10 mouse cellular contexts compared by ENCODE assay signal in the genomic region with DNA sequence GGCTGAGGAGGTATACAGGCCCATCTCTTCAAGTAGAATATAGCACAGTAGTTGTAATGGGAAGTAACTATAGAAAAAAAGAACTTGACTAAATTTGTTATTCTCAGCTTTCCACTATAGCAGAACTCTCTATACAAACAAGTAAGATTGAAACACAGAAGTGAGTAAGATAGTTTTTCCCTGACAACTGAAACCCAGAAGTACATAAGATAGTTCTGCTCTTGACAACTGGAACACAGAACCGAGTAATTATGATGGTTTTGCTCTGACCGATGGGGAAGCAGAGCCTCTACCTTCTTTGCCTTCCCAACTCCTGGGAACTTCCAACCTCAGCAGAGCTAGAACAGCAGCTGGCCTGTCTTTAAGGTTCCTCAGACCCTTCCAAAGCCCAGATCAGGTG. TPM values are rescaled to one million over a fixed set of nuclear protein-coding genes. Genes with fewer than 3 reads are reported as not detected.
DNase-seq lines count a peak whose midpoint lies in the region; ATAC-seq and TF ChIP-seq lines count a peak whose summit lies in the region.
"Had no signal": no experiment of that assay in that cellular context is flagged by ENCODE, and none has a peak within 500 bp of the region (broad histone marks: within the 10 kb centered on the region; RNA-seq: fewer than 3 reads in every experiment).

No protein-coding gene starts in this region.

- WGBS in lung, embryonic 14.5 days, result 85% methylated on average over 2 of the region's 2 CpGs
- 71% methylated on average over 2 of the region's 2 CpGs for WGBS in lung, adult 2 months
- 55% methylated on average over 2 of the region's 2 CpGs for WGBS in liver, embryonic 15.5 days (ENCODE audit: insufficient replicate concordance)
- WGBS in stomach, embryonic 15.5 days, result 90% methylated on average over 2 of the region's 2 CpGs
- WGBS in forebrain, embryonic 11.5 days, result 86% methylated on average over 2 of the region's 2 CpGs

- no peak for TF ChIP-seq POLR2A in lung, adult 2 months (IDR thresholded peaks at IDR 0.05; ENCODE audit: borderline replicate concordance, extremely low read depth, low read depth, low read length)

- ATAC-seq in lung, embryonic 14.5 days (ENCODE audit: insufficient read depth), result no peak
- ATAC-seq in liver, embryonic 15.5 days (ENCODE audit: insufficient read depth), result no peak
- no peak for ATAC-seq in stomach, embryonic 15.5 days (ENCODE audit: insufficient read depth, low FRiP score, low read depth)
- no peak for ATAC-seq in forebrain, embryonic 11.5 days (replicated peaks; ENCODE audit: low FRiP score)

- peaks cover 17% of the 10 kb centered on the region; the same call in 1 of the 2 replicates for H3K36me3 ChIP-seq in lung, embryonic 14.5 days (ENCODE audit: insufficient read depth)
- peaks cover 39% of the 10 kb centered on the region for H3K36me3 ChIP-seq in liver, embryonic 15.5 days (replicated peaks)
- no peaks in the 10 kb centered on the region for H3K36me3 ChIP-seq in stomach, embryonic 15.5 days
- no peaks in the 10 kb centered on the region for H3K36me3 ChIP-seq in forebrain, embryonic 11.5 days (ENCODE audit: control insufficient read depth, insufficient read depth, low read length)

- intact Hi-C loops in gastrocnemius, adult 2 months (cut with DNase I), result no loop called here
- intact Hi-C loops in gastrocnemius, postnatal 36 days (cut with DNase I), result no loop called here

- no peaks in the 10 kb centered on the region for H3K27me3 ChIP-seq in lung, embryonic 14.5 days (ENCODE audit: insufficient read depth, low read length)
- no peaks in the 10 kb centered on the region for H3K27me3 ChIP-seq in liver, embryonic 15.5 days
- H3K27me3 ChIP-seq in stomach, embryonic 15.5 days (replicated peaks), result no peaks in the 10 kb centered on the region
- H3K27me3 ChIP-seq in forebrain, embryonic 11.5 days (ENCODE audit: control insufficient read depth, insufficient read depth, low read length), result no peaks in the 10 kb centered on the region
- H3K27me3 ChIP-seq: lung, embryonic 15.5 days had no signal

- no peak for TF ChIP-seq CTCF in gastrocnemius, adult 2 months (IDR thresholded peaks at IDR 0.05)
- TF ChIP-seq CTCF in lung, embryonic 14.5 days (IDR thresholded peaks at IDR 0.05; ENCODE audit: low read depth), result no peak
- no peak for TF ChIP-seq CTCF in lung, adult 2 months (IDR thresholded peaks at IDR 0.05; ENCODE audit: insufficient read depth, low read length)

- H3K9me3 ChIP-seq in lung, embryonic 14.5 days (ENCODE audit: low read depth, low read length), result no peaks in the 10 kb centered on the region
- no peaks in the 10 kb centered on the region for H3K9me3 ChIP-seq in liver, embryonic 15.5 days (replicated peaks)
- no peaks in the 10 kb centered on the region for H3K9me3 ChIP-seq in stomach, embryonic 15.5 days
- H3K9me3 ChIP-seq in forebrain, embryonic 11.5 days (ENCODE audit: control insufficient read depth, low read length), result no peaks in the 10 kb centered on the region
- H3K9me3 ChIP-seq: lung, embryonic 15.5 days; midbrain, embryonic 12.5 days had no signal

- no peak for DNase-seq in gastrocnemius, adult 2 months
- no peak for DNase-seq in gastrocnemius, postnatal 36 days
- no peak for DNase-seq in lung, embryonic 14.5 days
- no peak for DNase-seq in lung, adult 2 months
- DNase-seq in forebrain, embryonic 11.5 days (ENCODE audit: low spot score), result no peak
- no peak for DNase-seq in urinary bladder, postnatal 10 days (ENCODE audit: low spot score)

- H3K4me2 ChIP-seq in lung, embryonic 14.5 days, result peak overlapping the region; percentile 74
- peak overlapping the region; percentile 86 for H3K4me2 ChIP-seq in liver, embryonic 15.5 days
- no peak overlapping the region for H3K4me2 ChIP-seq in stomach, embryonic 15.5 days
- no peak overlapping the region for H3K4me2 ChIP-seq in forebrain, embryonic 11.5 days (ENCODE audit: low read depth, low read length, severe bottlenecking)

- peaks cover 5% of the 10 kb centered on the region; the same call in 1 of the 2 replicates for H3K4me1 ChIP-seq in lung, embryonic 14.5 days (ENCODE audit: insufficient read depth)
- H3K4me1 ChIP-seq in lung, adult 2 months (ENCODE audit: control insufficient read depth, insufficient read depth, low read length), result peaks cover 13% of the 10 kb centered on the region
- H3K4me1 ChIP-seq in liver, embryonic 15.5 days (replicated peaks), result peaks cover 84% of the 10 kb centered on the region
- peaks cover 23% of the 10 kb centered on the region for H3K4me1 ChIP-seq in stomach, embryonic 15.5 days
- no peaks in the 10 kb centered on the region; the same call in 1 of the 2 replicates for H3K4me1 ChIP-seq in forebrain, embryonic 11.5 days (replicated peaks; ENCODE audit: control insufficient read depth, insufficient read depth, low read length)

- peak overlapping the region; percentile 90 for H3K4me3 ChIP-seq in gastrocnemius, adult 2 months
- peak overlapping the region; percentile 1; the same call in 1 of the 2 replicates for H3K4me3 ChIP-seq in lung, embryonic 14.5 days (ENCODE audit: low read depth, low read length)
- no peak overlapping the region for H3K4me3 ChIP-seq in lung, adult 2 months (replicated peaks; ENCODE audit: extremely low read depth, low read depth, low read length)
- peak overlapping the region; percentile 86 for H3K4me3 ChIP-seq in liver, embryonic 15.5 days (replicated peaks)
- no peak overlapping the region for H3K4me3 ChIP-seq in stomach, embryonic 15.5 days (replicated peaks)
- H3K4me3 ChIP-seq in forebrain, embryonic 11.5 days (ENCODE audit: low read depth, low read length), result no peak overlapping the region
- H3K4me3 ChIP-seq: lung, embryonic 15.5 days; midbrain, embryonic 12.5 days had no signal

- peak overlapping the region; percentile 95; the same call in 1 of the 2 replicates for H3K27ac ChIP-seq in gastrocnemius, adult 2 months
- no peak overlapping the region for H3K27ac ChIP-seq in lung, embryonic 14.5 days (ENCODE audit: low read depth)
- H3K27ac ChIP-seq in liver, embryonic 15.5 days (replicated peaks), result peak overlapping the region; percentile 100
- peak overlapping the region; percentile 28 for H3K27ac ChIP-seq in stomach, embryonic 15.5 days
- no peak overlapping the region for H3K27ac ChIP-seq in forebrain, embryonic 11.5 days (ENCODE audit: low read depth, low read length)
- H3K27ac ChIP-seq: lung, embryonic 15.5 days; midbrain, embryonic 12.5 days had no signal

- H3K9ac ChIP-seq in lung, embryonic 14.5 days, result no peak overlapping the region
- peak overlapping the region; percentile 98 for H3K9ac ChIP-seq in liver, embryonic 15.5 days
- H3K9ac ChIP-seq in stomach, embryonic 15.5 days, result no peak overlapping the region
- no peak overlapping the region for H3K9ac ChIP-seq in forebrain, embryonic 11.5 days (ENCODE audit: low read length)
- H3K9ac ChIP-seq: lung, embryonic 15.5 days; midbrain, embryonic 12.5 days had no signal

RNA-seq across cellular contexts. Expression of a gene that starts 2.8 kb away (rescaled TPM):
- 1 to 10 TPM; 3.9 to 4.9 TPM for total RNA-seq in gastrocnemius, adult 2 months (2021)
- total RNA-seq in gastrocnemius, postnatal 36 days (2021), result 1 to 10 TPM; 5.1 to 5.2 TPM
- 12.2 and 12.5 TPM in 2 replicates for polyA plus RNA-seq in lung, embryonic 14.5 days (2014; fragmentation: Nextera tagmentation; extraction: Ambion mirVana)
- polyA plus RNA-seq in lung, adult 2 months (2012; rRNA removed), result 43.0 and 46.2 TPM in 2 replicates
- polyA plus RNA-seq in liver, embryonic 15.5 days (2015; fragmentation: Nextera tagmentation; extraction: Ambion mirVana), result 33.2 and 44.8 TPM in 2 replicates
- 11.9 and 12.4 TPM in 2 replicates for polyA plus RNA-seq in stomach, embryonic 15.5 days (2015; fragmentation: Nextera tagmentation; extraction: Ambion mirVana)
- 9.4 and 9.7 TPM in 2 replicates for polyA plus RNA-seq in forebrain, embryonic 11.5 days (2014; fragmentation: Nextera tagmentation; extraction: Ambion mirVana)

RNA-seq across cellular contexts. Expression of a gene that starts 26.5 kb away (rescaled TPM):
- total RNA-seq in gastrocnemius, adult 2 months (2021), result 1 to 10 TPM in 1 of 2 experiments, under 1 TPM in 1; 0.45 to 1.7 TPM
- total RNA-seq in gastrocnemius, postnatal 36 days (2021), result 1 to 10 TPM in 1 of 2 experiments, not detected in 1; 2.0 TPM
- 3.3 and 5.0 TPM in 2 replicates for polyA plus RNA-seq in lung, embryonic 14.5 days (2014; fragmentation: Nextera tagmentation; extraction: Ambion mirVana)
- polyA plus RNA-seq in lung, adult 2 months (2012; rRNA removed), result 0.47 and 0.68 TPM in 2 replicates
- 3.0 and 4.1 TPM in 2 replicates for polyA plus RNA-seq in liver, embryonic 15.5 days (2015; fragmentation: Nextera tagmentation; extraction: Ambion mirVana)
- 4.2 and 4.7 TPM in 2 replicates for polyA plus RNA-seq in stomach, embryonic 15.5 days (2015; fragmentation: Nextera tagmentation; extraction: Ambion mirVana)
- 2.7 and 5.0 TPM in 2 replicates for polyA plus RNA-seq in forebrain, embryonic 11.5 days (2014; fragmentation: Nextera tagmentation; extraction: Ambion mirVana)

RNA-seq across cellular contexts. Expression of a gene that starts 29.5 kb away (rescaled TPM):
- 10 to 100 TPM; 17.7 to 21.1 TPM for total RNA-seq in gastrocnemius, adult 2 months (2021)
- total RNA-seq in gastrocnemius, postnatal 36 days (2021), result 10 to 100 TPM; 13.9 to 19.1 TPM
- 50.8 and 52.9 TPM in 2 replicates for polyA plus RNA-seq in lung, embryonic 14.5 days (2014; fragmentation: Nextera tagmentation; extraction: Ambion mirVana)
- 21.2 and 21.4 TPM in 2 replicates for polyA plus RNA-seq in lung, adult 2 months (2012; rRNA removed)
- 21.7 and 24.1 TPM in 2 replicates for polyA plus RNA-seq in liver, embryonic 15.5 days (2015; fragmentation: Nextera tagmentation; extraction: Ambion mirVana)
- polyA plus RNA-seq in stomach, embryonic 15.5 days (2015; fragmentation: Nextera tagmentation; extraction: Ambion mirVana), result 39.0 and 53.4 TPM in 2 replicates
- polyA plus RNA-seq in forebrain, embryonic 11.5 days (2014; fragmentation: Nextera tagmentation; extraction: Ambion mirVana), result 64.0 and 73.8 TPM in 2 replicates

RNA-seq across cellular contexts. Expression of a gene that starts 31.3 kb away (rescaled TPM):
- not detected for total RNA-seq in gastrocnemius, adult 2 months (2021)
- total RNA-seq in gastrocnemius, postnatal 36 days (2021), result not detected
- 4.0 and 4.3 TPM in 2 replicates for polyA plus RNA-seq in lung, embryonic 14.5 days (2014; fragmentation: Nextera tagmentation; extraction: Ambion mirVana)
- 13.1 and 14.9 TPM in 2 replicates for polyA plus RNA-seq in lung, adult 2 months (2012; rRNA removed)
- 26.8 and 29.9 TPM in 2 replicates for polyA plus RNA-seq in liver, embryonic 15.5 days (2015; fragmentation: Nextera tagmentation; extraction: Ambion mirVana)
- polyA plus RNA-seq in stomach, embryonic 15.5 days (2015; fragmentation: Nextera tagmentation; extraction: Ambion mirVana), result 1.7 and 2.4 TPM in 2 replicates
- 2.5 and 2.8 TPM in 2 replicates for polyA plus RNA-seq in forebrain, embryonic 11.5 days (2014; fragmentation: Nextera tagmentation; extraction: Ambion mirVana)

RNA-seq across cellular contexts. Expression of a gene that starts 41.8 kb away (rescaled TPM):
- total RNA-seq in gastrocnemius, adult 2 months (2021), result 100 to 1,000 TPM; 475 to 511 TPM
- 100 to 1,000 TPM; 448 to 458 TPM for total RNA-seq in gastrocnemius, postnatal 36 days (2021)
- 1,237 and 1,257 TPM in 2 replicates for polyA plus RNA-seq in lung, embryonic 14.5 days (2014; fragmentation: Nextera tagmentation; extraction: Ambion mirVana)
- polyA plus RNA-seq in lung, adult 2 months (2012; rRNA removed), result 140 and 217 TPM in 2 replicates
- polyA plus RNA-seq in liver, embryonic 15.5 days (2015; fragmentation: Nextera tagmentation; extraction: Ambion mirVana), result 526 and 529 TPM in 2 replicates
- polyA plus RNA-seq in stomach, embryonic 15.5 days (2015; fragmentation: Nextera tagmentation; extraction: Ambion mirVana), result 975 and 1,053 TPM in 2 replicates
- 1,299 and 1,307 TPM in 2 replicates for polyA plus RNA-seq in forebrain, embryonic 11.5 days (2014; fragmentation: Nextera tagmentation; extraction: Ambion mirVana)

Comparison
In these comparisons a context has a peak if more than half of its experiments do, and no peak if none do; other contexts are left out.
1. H3K4me3 ChIP-seq: peak in gastrocnemius, adult 2 months (single experiment), lung, embryonic 14.5 days (single experiment) and liver, embryonic 15.5 days (single experiment); none in lung, adult 2 months (single experiment), stomach, embryonic 15.5 days (single experiment) and forebrain, embryonic 11.5 days (single experiment).
2. H3K27ac ChIP-seq: peak in gastrocnemius, adult 2 months (single experiment), liver, embryonic 15.5 days (single experiment) and stomach, embryonic 15.5 days (single experiment); none in lung, embryonic 14.5 days (single experiment) and forebrain, embryonic 11.5 days (single experiment).
3. H3K4me2 ChIP-seq: peak in lung, embryonic 14.5 days (single experiment) and liver, embryonic 15.5 days (single experiment); none in stomach, embryonic 15.5 days (single experiment) and forebrain, embryonic 11.5 days (single experiment).